Mouse (Mus musculus) E14TG2a.4 (cell line): ENCODE data around the gene Rorb.

Source experiments
- H3K27me3 ChIP-seq: 2 replicates; pipeline ENCODE4 v1.6.1; 2014; ENCODE audit warnings: low read length, control low read depth; ENCODE audit not compliant: insufficient read depth
- H3K36me3 ChIP-seq: 2 replicates; pipeline ENCODE4 v1.6.1; 2014; ENCODE audit warnings: low read length, control low read depth; ENCODE audit not compliant: insufficient read depth
- H3K4me1 ChIP-seq: replicated peaks from 2 replicates; pipeline ENCODE4 v1.6.1; 2014; ENCODE audit warnings: low read depth, low read length, control low read depth
- H3K4me3 ChIP-seq: replicated peaks from 2 replicates; pipeline ENCODE4 v1.5.1; 2014; ENCODE audit warnings: mild to moderate bottlenecking, low read length
- H3K9me3 ChIP-seq: 2 replicates; pipeline ENCODE4 v1.6.1; 2014; ENCODE audit warnings: low read length, control low read depth
- CTCF ChIP-seq: conservative IDR thresholded peaks from 2 replicates; pipeline ENCODE4 v1.5.1; 2014; ENCODE audit warnings: low read length
- NANOG ChIP-seq: IDR thresholded peaks from 2 replicates; pipeline ENCODE4 v1.6.1; 2014; ENCODE audit warnings: borderline replicate concordance, low read length, mixed read lengths
- POU5F1 ChIP-seq: IDR thresholded peaks from 2 replicates; pipeline ENCODE4 v1.6.1; 2014; ENCODE audit warnings: low read length, borderline replicate concordance

Rorb gene

GRCm38 (mm10) chr19:19040800-19041199, 70.2 kb downstream of the Rorb start:
- no peak overlapping the region for H3K4me3 ChIP-seq

DNA sequence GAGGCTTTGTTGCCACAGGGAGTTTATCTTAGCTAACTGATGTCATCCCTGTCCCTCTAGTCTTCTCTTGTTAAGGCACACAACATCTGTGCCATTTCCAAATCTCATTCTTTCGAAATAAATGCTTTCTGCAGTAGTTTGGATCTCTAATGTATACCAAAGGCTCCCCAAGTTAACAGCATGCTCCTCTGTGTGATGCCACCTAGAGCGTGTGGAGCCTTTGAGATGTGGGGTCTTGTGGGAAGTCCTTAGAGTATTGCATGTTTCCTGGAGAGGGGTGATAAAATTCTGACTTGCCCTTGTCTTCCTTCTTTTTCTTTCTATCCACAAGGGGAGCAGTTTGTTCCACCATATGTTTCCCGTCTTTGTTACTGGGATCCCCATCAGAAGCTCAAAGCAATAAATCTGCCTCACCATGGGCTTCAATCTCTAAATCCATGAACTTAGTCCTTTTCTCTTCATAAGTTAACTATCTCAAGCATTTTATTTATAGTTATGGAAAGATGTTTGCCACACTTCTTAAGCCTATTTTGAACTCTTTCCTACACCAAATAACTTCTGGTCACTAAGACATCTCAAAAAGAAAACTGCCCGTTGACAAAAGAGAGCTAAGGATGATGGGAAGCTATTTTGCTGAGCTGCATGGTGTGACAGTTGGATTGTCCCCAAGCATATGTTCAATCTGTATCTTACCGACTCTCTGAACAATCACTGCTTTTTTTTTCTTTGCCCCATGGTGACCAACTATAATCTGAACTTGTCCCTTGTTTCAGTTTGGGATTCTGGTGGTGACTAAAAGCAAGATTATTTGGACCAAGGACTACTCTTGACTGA, 76.3 kb downstream of the Rorb start:
- H3K4me3 ChIP-seq = no peak overlapping the region
- H3K4me1 ChIP-seq = no peaks in the 10 kb centered on the region
- H3K27me3 ChIP-seq = no peaks in the 10 kb centered on the region
- TF ChIP-seq POU5F1 = no peak
- no peak for TF ChIP-seq NANOG
- no peak for TF ChIP-seq CTCF
- H3K9me3 ChIP-seq = no peaks in the 10 kb centered on the region
- H3K36me3 ChIP-seq = no peaks in the 10 kb centered on the region

More at GRCm38 (mm10) chr19:19040800-19041199, 70.2 kb downstream of the Rorb start:
- Histone ChIP-seq H3K4me1 (no peaks in the 10 kb centered on the region), H3K9me3 (no peaks in the 10 kb centered on the region), H3K36me3 (no peaks in the 10 kb centered on the region), H3K27me3 (no peaks in the 10 kb centered on the region)
- no peak for TF ChIP-seq NANOG
- TF ChIP-seq POU5F1 = no peak
- no peak for TF ChIP-seq CTCF

GRCm38 (mm10) chr19:19033974-19034373, 77.0 kb downstream of the Rorb start:
- no peak overlapping the region for H3K4me3 ChIP-seq
- H3K4me1 ChIP-seq = no peaks in the 10 kb centered on the region
- no peaks in the 10 kb centered on the region for H3K9me3 ChIP-seq
- no peaks in the 10 kb centered on the region for H3K27me3 ChIP-seq
- no peaks in the 10 kb centered on the region for H3K36me3 ChIP-seq
- no peak for TF ChIP-seq NANOG
- TF ChIP-seq CTCF = no peak
- TF ChIP-seq POU5F1 = no peak

- no peaks in the 10 kb centered on the region for H3K4me1 ChIP-seq
- no peaks in the 10 kb centered on the region for H3K9me3 ChIP-seq
- no peaks in the 10 kb centered on the region for H3K27me3 ChIP-seq
- no peaks in the 10 kb centered on the region for H3K36me3 ChIP-seq
- H3K4me3 ChIP-seq = no peak overlapping the region
- TF ChIP-seq NANOG = no peak
- TF ChIP-seq CTCF = no peak
- no peak for TF ChIP-seq POU5F1
Measured at GRCm38 (mm10) chr19:19005144-19005543, 105.9 kb downstream of the Rorb start.

GRCm38 (mm10) chr19:19004023-19004656, 106.9 kb downstream of the Rorb start:
- Histone ChIP-seq H3K36me3 (no peaks in the 10 kb centered on the region), H3K4me3 (no peak overlapping the region), H3K9me3 (no peaks in the 10 kb centered on the region), H3K4me1 (no peaks in the 10 kb centered on the region), H3K27me3 (no peaks in the 10 kb centered on the region)
- TF ChIP-seq CTCF (no peak), NANOG (no peak), POU5F1 (no peak)

- no peak for TF ChIP-seq NANOG
- no peak for TF ChIP-seq POU5F1
- no peak for TF ChIP-seq CTCF
- no peaks in the 10 kb centered on the region for H3K9me3 ChIP-seq
Measured at GRCm38 (mm10) chr19:18998966-18999365, 112.0 kb downstream of the Rorb start.

DNA sequence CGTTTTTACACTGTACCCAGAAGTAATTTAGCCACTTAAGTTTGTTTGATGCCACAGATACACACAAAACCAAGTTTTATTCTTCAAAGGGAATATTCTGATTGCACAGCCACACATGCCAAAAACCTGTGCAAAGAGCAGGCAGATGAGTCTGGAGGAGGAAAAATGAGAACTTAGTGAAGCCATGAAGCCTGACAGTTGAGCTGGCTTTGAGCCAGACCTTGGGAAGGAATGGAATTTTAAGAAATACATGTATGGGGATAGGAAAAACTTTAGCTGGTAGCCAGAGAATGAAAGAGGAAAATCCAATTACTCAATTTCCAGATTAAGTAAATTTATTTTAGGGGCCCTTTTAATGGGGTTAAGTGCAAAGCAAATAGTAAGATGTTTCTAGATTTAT, 113.3 kb downstream of the Rorb start:
- Histone ChIP-seq H3K4me3 (no peak overlapping the region), H3K9me3 (no peaks in the 10 kb centered on the region), H3K36me3 (no peaks in the 10 kb centered on the region), H3K4me1 (no peaks in the 10 kb centered on the region), H3K27me3 (no peaks in the 10 kb centered on the region)
- no peak for TF ChIP-seq CTCF
- TF ChIP-seq NANOG = no peak

More at GRCm38 (mm10) chr19:18998966-18999365, 112.0 kb downstream of the Rorb start:
- H3K27me3 ChIP-seq = no peaks in the 10 kb centered on the region
- no peaks in the 10 kb centered on the region for H3K4me1 ChIP-seq
- no peak overlapping the region for H3K4me3 ChIP-seq
- no peaks in the 10 kb centered on the region for H3K36me3 ChIP-seq

- TF ChIP-seq POU5F1 (no peak), CTCF (no peak), NANOG (no peak)
- Histone ChIP-seq H3K36me3 (no peaks in the 10 kb centered on the region), H3K27me3 (no peaks in the 10 kb centered on the region), H3K4me3 (no peak overlapping the region), H3K9me3 (no peaks in the 10 kb centered on the region), H3K4me1 (no peaks in the 10 kb centered on the region)
Measured at GRCm38 (mm10) chr19:18979996-18980395, 131.0 kb downstream of the Rorb start.
